Mouse (Mus musculus) limb, embryonic 10.5 days (tissue): ENCODE measurements around the gene 2210011C24Rik. TPM values are rescaled to one million over a fixed set of nuclear protein-coding genes. Genes with fewer than 3 reads are reported as not detected.
A peak's percentile ranks its signal among the peaks of the same experiment; 100 is the strongest.

ENCODE experiments used
- DNase-seq: peaks from one replicate; pipeline ENCODE4 v3.0.0-alpha.2; 2017; ENCODE audit warnings: low spot score
- H3K27ac ChIP-seq: fragments of 300-500 bp; sonication (generic); 2 replicates; pipeline ENCODE4 v1.5.1; 2016; ENCODE audit warnings: mild to moderate bottlenecking
- H3K27me3 ChIP-seq: fragments of 300-500 bp; sonication (generic); 2 replicates; pipeline ENCODE4 v1.6.1; 2016; ENCODE audit warnings: low read depth, mild to moderate bottlenecking; ENCODE audit not compliant: poor library complexity, severe bottlenecking
- H3K36me3 ChIP-seq: fragments of 300-500 bp; sonication (generic); 2 replicates; pipeline ENCODE4 v1.6.1; 2016; ENCODE audit warnings: mild to moderate bottlenecking, moderate library complexity
- H3K4me1 ChIP-seq: fragments of 300-500 bp; sonication (generic); 2 replicates; pipeline ENCODE4 v1.6.1; 2016
- H3K4me3 ChIP-seq: fragments of 300-500 bp; sonication (generic); 2 replicates; pipeline ENCODE4 v1.5.1; 2016; ENCODE audit warnings: mild to moderate bottlenecking, moderate library complexity
- H3K9me3 ChIP-seq: fragments of 300-500 bp; sonication (generic); replicated peaks from 2 replicates; pipeline ENCODE4 v1.6.1; 2016; ENCODE audit warnings: mild to moderate bottlenecking
- WGBS: fragments of 180-500 bp; shearing (Covaris S2); methylation state at CpG from one replicate; pipeline ENCODE4 v1.1.7; 2016; 5-methylcytosine and 5-hydroxymethylcytosine counted together
- polyA plus RNA-seq: library from polyadenylated mRNA; unstranded; fragments of >200 nt; fragmentation: Nextera tagmentation; extraction: Ambion mirVana; gene quantifications from 2 replicates; pipeline ENCODE4 v1.2.1, GENCODE M21; 2016

The 2210011C24Rik gene
- polyA plus RNA-seq = 0.13 TPM in 1 of 2 replicates, not detected in the other

GRCm38 (mm10) chr8:84011705-84012498 lies at the start of gene 2210011C24Rik:
TSS of gene 2210011C24Rik (minus strand) at chr8:84012171.
- peak; percentile 59 for DNase-seq
- H3K4me1 ChIP-seq = peaks cover 37% of the 10 kb centered on the region
- H3K36me3 ChIP-seq = no peaks in the 10 kb centered on the region
- H3K4me3 ChIP-seq = peak within 1 kb of the TSS; percentile 58
- 1% methylated on average over 45 of the region's 45 CpGs for WGBS
- peak within 1 kb of the TSS; percentile 7 for H3K27ac ChIP-seq
- peaks cover 52% of the 10 kb centered on the region for H3K27me3 ChIP-seq
- H3K9me3 ChIP-seq = no peaks in the 10 kb centered on the region

DNA sequence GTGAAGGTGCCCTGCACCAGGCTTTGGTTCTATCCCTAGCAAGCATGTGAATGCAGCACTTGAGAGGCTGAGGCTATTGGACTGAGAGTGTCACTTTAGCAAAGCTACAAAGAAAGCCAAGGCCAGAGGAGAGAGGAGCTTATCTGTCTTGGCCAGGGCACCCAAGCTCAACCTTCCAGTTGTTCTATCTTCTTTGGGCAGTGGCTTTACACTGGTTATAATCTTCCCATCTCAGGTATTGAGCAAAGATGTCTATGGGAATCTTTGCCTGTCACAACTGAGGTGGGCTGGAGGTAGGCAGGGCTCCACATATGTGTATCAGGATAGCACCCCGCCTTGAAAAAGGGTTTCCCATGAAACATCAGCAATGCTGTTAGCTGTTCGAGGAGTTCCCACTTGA lies 48.3 kb upstream of the 2210011C24Rik start:
- no peak overlapping the region for H3K4me3 ChIP-seq
- 86% methylated on average over 2 of the region's 2 CpGs for WGBS
- H3K9me3 ChIP-seq = no peaks in the 10 kb centered on the region
- no peak overlapping the region for H3K27ac ChIP-seq
- H3K36me3 ChIP-seq = no peaks in the 10 kb centered on the region
- H3K27me3 ChIP-seq = no peaks in the 10 kb centered on the region
- H3K4me1 ChIP-seq = no peaks in the 10 kb centered on the region
- DNase-seq = no peak

DNA sequence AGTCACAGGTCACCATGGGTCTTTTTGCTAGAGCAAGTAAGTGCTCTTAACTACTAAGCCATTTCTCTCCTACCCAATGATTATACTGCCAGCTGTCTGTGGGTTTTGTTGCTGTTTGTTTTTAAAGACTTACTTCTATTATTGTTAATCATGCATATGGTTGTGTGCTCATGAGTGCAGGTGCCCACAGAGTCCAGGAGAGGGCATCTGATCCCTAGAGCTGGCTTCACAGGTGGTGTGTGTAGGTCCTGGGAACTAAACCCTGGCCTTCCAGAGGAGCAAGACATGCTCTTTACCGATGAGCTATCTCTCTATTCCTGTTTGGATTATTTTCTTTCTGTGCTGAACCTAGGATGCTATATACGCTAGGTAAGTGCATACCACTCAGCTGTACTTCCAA lies 47.3 kb upstream of the 2210011C24Rik start:
- no peak overlapping the region for H3K27ac ChIP-seq
- no peaks in the 10 kb centered on the region for H3K27me3 ChIP-seq
- WGBS = 89% methylated on average over 2 of the region's 2 CpGs
- no peak for DNase-seq
- H3K9me3 ChIP-seq = no peaks in the 10 kb centered on the region
- H3K4me3 ChIP-seq = no peak overlapping the region
- no peaks in the 10 kb centered on the region for H3K36me3 ChIP-seq
- H3K4me1 ChIP-seq = no peaks in the 10 kb centered on the region

DNA sequence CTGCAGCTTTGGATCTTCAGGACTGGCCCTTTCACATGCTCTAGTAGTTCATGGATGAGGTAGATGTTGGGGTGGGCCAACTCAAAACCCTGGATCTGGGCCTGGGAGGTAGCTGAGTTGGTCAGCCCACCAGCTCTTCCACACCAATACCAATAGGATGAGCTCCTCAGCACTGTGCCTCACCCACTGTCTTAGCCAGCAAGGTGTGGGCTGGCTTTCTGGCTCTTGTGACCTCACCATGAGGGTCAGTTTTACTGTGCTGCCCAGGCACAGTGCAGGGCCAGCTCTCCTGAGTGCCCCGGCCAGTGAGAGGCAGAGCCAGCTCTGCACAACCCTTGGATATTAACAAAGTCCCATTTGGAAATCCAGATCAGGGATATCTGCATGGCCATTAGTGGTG lies 45.9 kb upstream of the 2210011C24Rik start:
- DNase-seq = no peak
- WGBS = 96% methylated on average over 1 of the region's 1 CpGs
- H3K27ac ChIP-seq = no peak overlapping the region
- no peaks in the 10 kb centered on the region for H3K36me3 ChIP-seq
- H3K27me3 ChIP-seq = no peaks in the 10 kb centered on the region
- no peaks in the 10 kb centered on the region for H3K9me3 ChIP-seq
- no peak overlapping the region for H3K4me3 ChIP-seq
- no peaks in the 10 kb centered on the region for H3K4me1 ChIP-seq

DNA sequence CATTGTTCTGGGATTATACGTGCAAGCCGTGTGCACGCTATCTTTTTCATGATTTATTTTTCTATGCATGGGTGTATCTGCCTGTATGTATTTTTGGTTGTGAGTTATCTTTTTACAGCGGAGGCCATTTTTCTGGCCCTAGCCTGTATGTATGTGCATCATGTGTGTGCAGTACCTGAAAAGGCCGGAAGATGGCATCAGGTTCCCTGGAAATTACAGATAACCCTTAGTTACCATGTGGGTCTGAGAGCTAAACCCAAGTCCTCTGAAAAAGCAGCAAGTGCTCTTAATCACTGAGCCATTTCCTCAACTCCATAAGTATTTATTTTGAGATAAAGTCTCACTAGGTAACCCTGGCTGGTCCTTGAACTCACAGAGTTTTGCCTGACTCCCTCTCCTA lies 41.3 kb upstream of the 2210011C24Rik start:
- Histone ChIP-seq H3K27ac (no peak overlapping the region), H3K36me3 (no peaks in the 10 kb centered on the region), H3K27me3 (peaks cover 4% of the 10 kb centered on the region; the same call in 1 of the 2 replicates), H3K9me3 (no peaks in the 10 kb centered on the region), H3K4me1 (0 out of 2 replicates have a peak, but pooled peaks cover 5% of the 10 kb centered on the region), H3K4me3 (no peak overlapping the region)
- DNase-seq = no peak
- WGBS = 95% methylated on average over 5 of the region's 5 CpGs

- 0 out of 2 replicates have a peak, but pooled peaks cover 5% of the 10 kb centered on the region for H3K4me1 ChIP-seq
- H3K36me3 ChIP-seq = no peaks in the 10 kb centered on the region
- 88% methylated on average over 3 of the region's 3 CpGs for WGBS
Measured at GRCm38 (mm10) chr8:84052746-84053145, 40.8 kb upstream of the 2210011C24Rik start.

DNA sequence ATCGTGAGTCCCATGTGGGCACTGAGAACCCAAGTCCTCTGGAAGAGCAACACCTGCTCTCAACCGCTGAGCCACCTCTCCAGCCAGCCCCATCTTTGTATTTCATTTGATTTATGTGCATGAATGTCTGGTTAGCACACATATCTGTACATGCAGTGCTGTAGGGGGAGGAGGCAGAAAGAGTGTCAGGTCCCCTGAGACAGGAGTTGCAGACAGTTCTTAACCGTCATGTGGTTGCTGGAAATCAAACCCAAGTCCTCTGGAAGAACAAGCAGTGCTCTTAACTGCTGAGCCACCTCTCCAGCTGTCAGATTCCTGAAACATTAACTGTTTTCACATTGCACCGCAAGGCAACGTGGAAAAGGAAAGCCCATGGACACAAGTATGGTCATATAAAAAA lies 36.2 kb upstream of the 2210011C24Rik start:
- 84% methylated on average over 5 of the region's 5 CpGs for WGBS
- Histone ChIP-seq H3K27ac (no peak overlapping the region), H3K9me3 (no peaks in the 10 kb centered on the region), H3K4me1 (peaks cover 15% of the 10 kb centered on the region), H3K4me3 (no peak overlapping the region), H3K36me3 (no peaks in the 10 kb centered on the region), H3K27me3 (peaks cover 47% of the 10 kb centered on the region)
- no peak for DNase-seq

More at GRCm38 (mm10) chr8:84052746-84053145, 40.8 kb upstream of the 2210011C24Rik start:
- DNase-seq = no peak
- H3K4me3 ChIP-seq = no peak overlapping the region
- no peak overlapping the region for H3K27ac ChIP-seq
- peaks cover 9% of the 10 kb centered on the region; the same call in 1 of the 2 replicates for H3K27me3 ChIP-seq
- H3K9me3 ChIP-seq = no peaks in the 10 kb centered on the region

- Histone ChIP-seq H3K4me1 (peaks cover 29% of the 10 kb centered on the region), H3K27ac (no peak overlapping the region), H3K27me3 (peaks cover 64% of the 10 kb centered on the region), H3K9me3 (no peaks in the 10 kb centered on the region), H3K4me3 (no peak overlapping the region), H3K36me3 (no peaks in the 10 kb centered on the region)
- no peak for DNase-seq
- 90% methylated on average over 3 of the region's 3 CpGs for WGBS
Measured at GRCm38 (mm10) chr8:84046505-84046904, 34.5 kb upstream of the 2210011C24Rik start.

DNA sequence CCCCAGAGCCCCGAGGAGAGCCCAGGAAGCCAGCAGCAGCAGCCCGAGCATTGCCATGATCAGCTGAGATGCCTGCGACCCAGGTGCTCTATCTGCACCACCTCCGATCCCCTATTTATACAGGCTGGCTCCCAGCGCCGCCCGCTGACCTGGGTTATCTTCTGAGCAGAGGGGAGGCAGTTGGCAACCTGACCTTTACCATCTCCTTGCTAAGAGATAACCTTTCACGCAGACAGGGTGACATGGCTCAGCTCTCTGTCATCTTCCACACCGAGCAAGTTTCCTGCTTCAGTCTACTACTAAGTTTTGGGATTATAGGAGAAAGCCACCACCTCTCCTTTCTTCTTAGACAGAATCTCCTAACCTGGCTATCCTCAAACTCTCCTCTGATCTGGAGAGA lies 32.9 kb upstream of the 2210011C24Rik start, which contains the start of gene Rln3:
Rln3 (minus strand) TSS at position 101 of the 400 bp plus-strand sequence.
- H3K27me3 ChIP-seq = peaks cover 80% of the 10 kb centered on the region
- H3K4me3 ChIP-seq = peak within 1 kb of the TSS; percentile 27
- DNase-seq = no peak
- WGBS = 6% methylated on average over 9 of the region's 9 CpGs
- no peaks in the 10 kb centered on the region for H3K9me3 ChIP-seq
- H3K36me3 ChIP-seq = no peaks in the 10 kb centered on the region
- peaks cover 24% of the 10 kb centered on the region for H3K4me1 ChIP-seq
- H3K27ac ChIP-seq = no peak within 1 kb of the TSS

GRCm38 (mm10) chr8:84044103-84044502 lies 32.1 kb upstream of the 2210011C24Rik start:
- DNase-seq = no peak
- H3K27me3 ChIP-seq = peaks cover 88% of the 10 kb centered on the region
- WGBS = 3% methylated on average over 7 of the region's 7 CpGs
- H3K9me3 ChIP-seq = no peaks in the 10 kb centered on the region
- peak overlapping the region; percentile 27; the same call in 1 of the 2 replicates for H3K4me3 ChIP-seq
- H3K36me3 ChIP-seq = no peaks in the 10 kb centered on the region
- H3K4me1 ChIP-seq = peaks cover 24% of the 10 kb centered on the region
- no peak overlapping the region for H3K27ac ChIP-seq

GRCm38 (mm10) chr8:84042948-84043342 lies 31.0 kb upstream of the 2210011C24Rik start:
- peaks cover 24% of the 10 kb centered on the region for H3K4me1 ChIP-seq
- H3K4me3 ChIP-seq = peak overlapping the region; percentile 47
- H3K36me3 ChIP-seq = no peaks in the 10 kb centered on the region
- WGBS = 28% methylated on average over 12 of the region's 12 CpGs
- H3K27ac ChIP-seq = no peak overlapping the region
- H3K27me3 ChIP-seq = peaks cover 93% of the 10 kb centered on the region
- H3K9me3 ChIP-seq = no peaks in the 10 kb centered on the region
- DNase-seq = peak; percentile 42

- H3K27ac ChIP-seq = no peak within 1 kb of the TSS; the same call in 1 of the 2 replicates
- no peaks in the 10 kb centered on the region for H3K9me3 ChIP-seq
- peaks cover 96% of the 10 kb centered on the region for H3K27me3 ChIP-seq
- peak; percentile 78 for DNase-seq
- WGBS = 6% methylated on average over 40 of the region's 40 CpGs
- H3K4me1 ChIP-seq = peaks cover 24% of the 10 kb centered on the region
- no peaks in the 10 kb centered on the region for H3K36me3 ChIP-seq
- H3K4me3 ChIP-seq = peak within 1 kb of the TSS; percentile 47
Measured at GRCm38 (mm10) chr8:84042066-84042947, 30.3 kb upstream of the 2210011C24Rik start, which contains the start of gene Il27ra. TSS of gene Il27ra (minus strand) at chr8:84042589.
